Mouse (Mus musculus) embryo, embryonic 10.5 days (tissue): ENCODE measurements around the gene Slc30a7.
A peak's percentile ranks its signal among the peaks of the same experiment; 100 is the strongest.

Experiments used
- DNase-seq: peaks from one replicate; pipeline ENCODE4 v3.0.0-alpha.2; 2015; ENCODE audit warnings: low spot score

Slc30a7 gene

GRCm38 (mm10) chr3:116006978-116007940, at the start of gene Slc30a7, which contains the start of gene Extl2:
Gene Slc30a7 (minus strand): TSS chr3:116007406.
Gene Extl2 (plus strand): TSS chr3:116007462.
- DNase-seq = peak; percentile 91

DNA sequence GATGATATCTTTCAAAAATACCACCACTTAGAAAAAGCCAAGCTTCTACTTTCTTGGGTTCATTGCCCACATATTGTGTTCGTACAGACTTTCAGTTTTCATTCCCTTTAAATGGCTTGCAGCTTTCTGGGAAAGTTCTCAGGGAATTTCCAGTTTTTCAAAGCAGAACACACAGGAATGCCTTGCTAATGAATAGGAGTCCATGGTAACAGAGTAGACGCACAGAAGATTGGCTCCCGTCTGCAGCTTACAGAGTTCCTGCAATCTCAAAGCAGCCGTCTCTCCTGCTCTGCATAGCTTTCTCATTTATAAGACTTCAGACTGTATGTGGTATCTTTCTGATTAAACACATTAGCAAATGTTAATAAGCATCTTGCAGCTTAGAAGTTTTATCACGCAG, 39.8 kb upstream of the Slc30a7 start:
- DNase-seq = no peak

DNA sequence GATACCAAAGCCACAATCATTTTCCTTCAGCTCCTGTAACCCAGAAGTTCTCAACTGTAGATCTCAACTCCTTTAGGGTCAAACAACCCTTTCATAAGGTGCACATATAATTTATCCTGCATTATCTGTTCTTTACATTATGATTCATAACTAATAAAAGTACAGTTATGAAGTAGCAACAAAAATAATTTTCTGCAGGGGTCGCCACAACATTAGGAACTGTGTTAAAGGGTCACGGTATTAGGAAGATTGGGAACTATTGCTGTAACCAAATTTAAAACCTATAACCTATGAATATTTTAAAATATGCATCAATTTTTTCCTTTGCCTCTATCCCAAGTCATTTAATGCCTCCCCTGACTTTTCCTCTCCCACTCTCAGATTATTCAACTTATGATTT, 38.8 kb upstream of the Slc30a7 start:
- DNase-seq = no peak

GRCm38 (mm10) chr3:116040776-116041175, 33.6 kb upstream of the Slc30a7 start:
- no peak for DNase-seq

DNA sequence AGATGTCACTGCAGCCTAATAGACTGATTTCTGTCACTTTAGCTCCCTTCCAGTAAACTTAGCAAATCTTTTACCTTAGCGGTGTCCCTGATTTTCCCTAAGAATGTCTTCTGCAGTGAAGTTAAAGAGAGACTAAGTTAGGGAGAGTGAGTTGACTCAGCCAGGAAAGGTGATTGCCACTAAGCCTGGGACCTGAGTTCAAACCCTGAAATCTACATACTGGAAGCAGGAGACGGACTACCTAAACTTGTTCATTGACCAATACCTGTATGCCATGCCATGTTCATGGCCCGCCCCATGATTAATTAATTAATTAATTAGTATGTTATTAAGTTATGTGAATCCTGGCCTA, 26.6 kb upstream of the Slc30a7 start:
- DNase-seq = peak; percentile 84

DNA sequence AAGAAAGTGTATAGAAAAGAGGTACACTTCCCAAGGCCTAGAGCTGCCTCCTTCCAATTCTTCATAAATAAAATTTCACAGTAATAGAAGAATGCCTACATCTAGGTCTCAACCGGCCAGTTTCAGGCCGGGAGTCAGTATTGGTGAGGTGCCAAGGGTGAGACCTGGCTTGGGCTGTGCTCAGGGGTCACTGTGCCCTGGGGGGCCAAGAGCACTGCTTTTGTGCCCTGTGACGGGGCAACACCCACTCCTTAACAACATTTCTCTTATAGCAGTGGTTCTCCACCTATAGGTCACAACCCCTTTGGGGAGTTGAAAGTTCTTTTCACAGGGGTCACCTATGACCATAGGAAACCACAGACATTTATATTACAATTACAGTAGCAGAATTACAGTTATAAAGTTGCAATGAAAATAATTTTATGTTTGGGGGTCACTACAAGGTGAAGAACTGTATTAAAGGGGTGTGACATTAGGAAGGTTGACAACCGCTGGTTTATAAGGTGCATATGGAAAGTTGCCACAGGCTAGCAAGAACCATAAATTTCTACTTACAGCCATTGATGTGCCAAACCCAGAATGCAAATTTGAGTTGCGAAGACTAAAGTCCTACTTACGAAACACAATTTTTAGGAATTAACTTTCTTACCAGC, 26.1 kb upstream of the Slc30a7 start:
- no peak for DNase-seq

DNA sequence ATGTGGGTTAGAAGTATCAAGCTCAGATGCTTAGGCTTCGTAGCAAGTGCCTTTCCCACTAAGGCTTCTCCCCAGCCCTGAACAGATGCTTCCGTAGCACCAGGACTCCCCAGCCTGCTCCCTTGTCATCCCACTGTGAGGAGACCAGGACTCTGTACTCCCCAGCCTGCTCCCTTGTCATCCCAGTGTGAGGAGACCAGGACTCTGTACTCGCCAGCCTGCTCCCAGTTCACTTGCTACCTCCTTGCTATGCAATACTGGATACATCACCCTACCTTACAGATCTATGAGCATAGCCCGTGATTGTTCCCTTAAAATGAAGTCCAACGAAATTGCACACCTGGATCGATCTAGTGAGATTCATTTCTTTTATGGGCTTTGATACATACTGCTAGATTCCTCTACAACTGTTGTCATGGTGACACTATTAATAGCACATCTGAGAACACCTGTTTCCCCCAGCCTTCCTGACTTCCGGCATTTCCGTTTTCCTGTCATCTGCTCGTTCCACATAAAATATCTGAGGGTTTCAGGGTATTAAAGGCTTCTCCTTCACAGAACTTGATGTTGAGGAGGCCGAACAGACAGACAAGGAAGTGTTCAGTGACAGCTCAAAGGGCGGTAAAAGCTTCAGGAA, 23.1 kb upstream of the Slc30a7 start:
- DNase-seq = no peak

- DNase-seq = no peak
These were observed 19.8 kb upstream of the Slc30a7 start for GRCm38 (mm10) chr3:116026996-116027395.

DNA sequence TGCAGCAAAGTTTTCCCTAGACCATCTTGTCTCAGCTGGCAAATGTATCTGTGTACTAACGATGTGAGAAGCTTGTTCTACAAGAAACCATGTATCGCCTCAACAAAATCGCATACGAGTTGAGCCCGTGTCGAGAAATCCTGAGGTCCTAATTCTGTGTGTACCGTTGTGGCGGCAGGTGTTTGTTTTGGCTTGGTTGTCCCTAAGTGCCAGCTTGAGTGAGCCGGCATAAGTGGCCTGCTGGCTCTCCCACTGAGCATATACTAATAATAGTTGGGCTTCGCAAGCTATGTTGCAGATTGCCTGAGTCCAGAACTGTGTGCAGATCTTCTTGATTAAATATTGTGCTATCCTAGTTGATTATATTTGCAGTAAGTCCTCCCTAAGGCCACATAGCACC, 18.5 kb upstream of the Slc30a7 start:
- DNase-seq = no peak

GRCm38 (mm10) chr3:116024669-116025068, 17.5 kb upstream of the Slc30a7 start:
- DNase-seq = no peak

GRCm38 (mm10) chr3:116024236-116024635, 17.0 kb upstream of the Slc30a7 start:
- no peak for DNase-seq

- no peak for DNase-seq
These were observed 11.9 kb upstream of the Slc30a7 start for GRCm38 (mm10) chr3:116019136-116019535.

DNA sequence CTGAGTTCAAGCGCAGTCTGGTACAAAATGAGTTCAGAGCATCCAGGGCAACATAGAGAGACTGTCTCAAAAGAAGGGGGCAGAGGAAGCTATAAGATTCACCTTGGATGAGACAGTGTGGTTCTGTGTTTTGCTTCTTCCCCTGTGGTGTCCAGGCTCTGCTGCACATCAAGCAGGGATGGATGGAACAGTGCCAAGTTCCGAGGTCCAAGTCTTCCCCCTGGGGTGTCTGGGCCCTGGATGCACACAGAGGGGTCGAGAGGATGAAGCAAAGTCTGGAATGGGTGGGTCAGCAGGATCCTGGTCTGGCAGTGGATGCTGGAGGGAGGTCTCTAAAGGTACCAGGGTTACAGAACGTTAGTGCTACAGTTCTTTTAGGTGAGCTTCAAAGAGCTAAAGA, 11.4 kb upstream of the Slc30a7 start:
- no peak for DNase-seq

DNA sequence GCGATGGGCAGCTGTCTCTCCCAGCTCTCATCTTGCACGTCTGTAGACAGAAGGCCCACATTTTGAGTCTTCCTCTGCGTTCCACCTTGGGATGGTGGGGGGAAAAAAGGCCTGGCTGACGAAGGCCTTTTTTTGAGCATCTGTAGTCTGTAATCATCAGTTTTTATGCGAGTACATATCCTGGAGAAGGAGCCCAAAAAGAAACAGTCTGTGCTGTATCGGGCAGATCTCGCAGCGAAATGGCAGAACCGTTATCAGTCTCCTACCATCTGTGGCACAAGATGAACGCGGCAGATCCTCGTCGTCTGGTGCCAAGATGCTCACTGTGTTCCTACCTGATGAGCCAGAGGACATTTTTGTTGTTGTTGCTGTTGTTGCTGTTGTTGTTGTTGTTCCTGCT, 8.9 kb upstream of the Slc30a7 start:
- no peak for DNase-seq

DNA sequence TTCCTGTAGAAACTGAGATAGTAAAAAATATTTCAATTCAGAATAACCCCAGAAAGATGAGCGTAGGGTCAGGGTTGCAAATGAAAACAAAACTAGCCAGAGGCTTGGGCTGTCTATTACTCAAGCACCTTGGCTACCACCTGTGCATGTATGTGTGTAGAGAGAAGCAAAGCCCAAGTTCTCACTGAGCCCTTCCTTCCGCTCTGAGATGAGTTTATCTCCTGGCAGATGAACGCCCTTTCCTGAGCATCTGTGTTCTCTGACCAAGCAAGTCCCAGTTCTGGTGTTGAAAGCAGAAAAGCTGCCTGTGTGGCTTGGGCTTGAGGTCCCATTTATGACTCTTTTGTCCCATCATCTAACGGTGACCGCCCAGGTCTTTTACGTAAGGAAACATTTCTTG, 7.7 kb upstream of the Slc30a7 start:
- DNase-seq = no peak

GRCm38 (mm10) chr3:116009622-116010344, 2.6 kb upstream of the Slc30a7 start:
- no peak for DNase-seq

DNA sequence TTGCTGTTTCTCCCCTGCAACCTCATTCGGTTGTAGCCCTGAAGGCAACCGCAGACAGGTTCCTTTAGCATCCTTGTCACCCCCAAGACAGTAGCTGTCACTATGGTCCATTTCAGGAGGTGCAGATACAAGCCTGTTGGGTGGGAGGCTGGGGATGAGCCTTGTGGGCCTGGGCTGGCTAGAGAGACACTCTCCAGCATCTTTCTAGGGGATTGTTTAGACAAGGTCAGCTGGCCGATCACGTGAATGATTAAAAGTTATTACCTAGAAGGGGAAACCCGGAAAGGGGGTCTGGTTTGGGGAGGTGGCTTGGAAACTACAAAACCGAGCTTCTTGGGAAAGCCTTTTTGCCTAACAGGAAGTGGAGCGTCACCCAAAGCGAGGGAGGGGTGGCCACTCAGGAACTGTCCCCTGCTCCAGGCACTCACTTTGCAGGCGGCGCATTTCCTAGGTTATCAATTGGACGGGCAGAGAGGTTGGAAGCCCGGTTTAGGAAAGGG, 785 bp upstream of the Slc30a7 start:
- DNase-seq = peak; percentile 90

GRCm38 (mm10) chr3:116006284-116006977, 775 bp downstream of the Slc30a7 start:
- DNase-seq = peak; percentile 43

DNA sequence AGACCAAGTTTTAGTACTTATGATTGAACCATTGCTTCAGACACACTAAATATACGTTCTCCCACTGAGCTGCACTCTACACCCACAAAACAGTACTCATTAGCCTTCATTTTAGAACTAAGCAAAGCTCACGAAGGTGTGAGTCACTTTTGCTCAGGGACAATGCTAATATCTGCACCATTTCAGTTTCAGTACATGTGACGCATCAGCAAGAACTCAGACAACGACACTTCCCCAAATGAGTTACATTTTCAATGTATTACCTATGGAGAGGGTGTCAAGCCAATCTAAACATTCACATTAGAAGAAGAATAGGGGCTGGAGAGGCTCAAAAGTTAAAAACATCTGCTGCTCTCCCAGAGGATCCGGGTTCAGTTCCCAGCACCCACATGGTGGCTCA, 10.3 kb downstream of the Slc30a7 start:
- no peak for DNase-seq

DNA sequence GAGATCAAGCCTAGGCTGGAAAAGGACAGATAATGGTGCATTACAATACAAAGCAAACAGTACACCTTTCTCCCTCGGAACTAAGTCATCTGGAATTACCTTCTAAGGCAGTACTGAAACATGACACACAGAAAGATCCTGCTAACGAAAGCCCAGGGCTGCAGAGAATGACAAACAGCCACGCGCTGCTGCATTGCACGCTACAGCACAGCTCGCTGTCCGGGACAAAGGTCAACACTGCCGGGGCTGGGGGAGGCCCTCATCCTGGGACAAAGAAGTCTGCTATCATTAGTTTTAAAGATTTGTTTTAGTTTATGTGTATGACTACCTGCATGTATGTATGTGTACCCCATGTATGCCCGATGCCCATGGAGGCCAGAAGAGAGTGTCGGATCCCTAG, 14.2 kb downstream of the Slc30a7 start:
- DNase-seq = no peak

DNA sequence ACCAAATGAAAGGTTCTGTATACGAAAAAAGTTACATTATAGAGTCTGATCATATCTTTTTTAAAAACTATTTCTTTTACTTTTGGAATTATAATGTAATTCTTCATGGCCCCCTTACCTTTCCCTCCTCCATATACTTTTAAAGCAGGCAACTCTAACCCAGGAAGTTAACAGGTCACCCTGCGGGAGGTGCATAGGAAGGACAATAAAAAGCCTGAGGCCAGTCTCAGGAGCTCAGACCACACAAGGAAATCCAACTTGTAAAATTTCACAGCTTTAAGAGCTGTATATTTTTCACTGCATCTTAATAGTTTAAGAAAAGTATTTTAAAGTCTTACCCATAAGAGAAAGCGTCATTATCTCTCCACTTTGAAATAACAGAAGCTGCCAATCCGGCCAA, 14.6 kb downstream of the Slc30a7 start:
- DNase-seq = no peak
